Mouse (Mus musculus) induced T-regulatory cell, adult 2 months (primary cell): ENCODE data around the gene Brf1.

ENCODE experiments used
- DNase-seq: peaks from one replicate; pipeline ENCODE4 v3.0.0-alpha.2; 2012; ENCODE audit warnings: low read depth

The Brf1 gene

GRCm38 (mm10) chr12:112976371-112977073 is 24.0 kb downstream of the Brf1 start, which contains the start of gene Btbd6:
Btbd6 (plus strand) TSS chr12:112976482.
- DNase-seq: peak; percentile 97

DNA sequence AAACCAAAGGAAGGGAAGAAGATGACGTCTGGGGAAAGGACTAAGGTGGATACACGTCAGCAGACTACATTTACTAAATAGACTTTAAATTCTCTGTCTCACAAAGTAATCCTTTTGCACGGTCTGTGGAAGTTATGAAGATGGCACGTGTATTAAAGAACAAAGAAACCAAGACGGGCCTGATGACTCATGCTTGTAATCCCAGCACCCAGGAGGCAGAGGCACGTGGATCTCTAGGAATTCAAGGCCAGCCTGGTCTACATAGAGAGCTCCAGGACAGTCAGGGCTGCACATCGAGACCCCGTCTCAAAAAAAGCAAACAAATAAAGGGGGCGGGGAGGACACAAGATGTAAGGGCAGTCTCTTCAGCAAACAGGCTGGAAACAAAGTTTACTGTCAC is 25.8 kb downstream of the Brf1 start:
- DNase-seq: no peak

- DNase-seq: no peak
Measured at GRCm38 (mm10) chr12:112969616-112970015, 30.9 kb downstream of the Brf1 start.

DNA sequence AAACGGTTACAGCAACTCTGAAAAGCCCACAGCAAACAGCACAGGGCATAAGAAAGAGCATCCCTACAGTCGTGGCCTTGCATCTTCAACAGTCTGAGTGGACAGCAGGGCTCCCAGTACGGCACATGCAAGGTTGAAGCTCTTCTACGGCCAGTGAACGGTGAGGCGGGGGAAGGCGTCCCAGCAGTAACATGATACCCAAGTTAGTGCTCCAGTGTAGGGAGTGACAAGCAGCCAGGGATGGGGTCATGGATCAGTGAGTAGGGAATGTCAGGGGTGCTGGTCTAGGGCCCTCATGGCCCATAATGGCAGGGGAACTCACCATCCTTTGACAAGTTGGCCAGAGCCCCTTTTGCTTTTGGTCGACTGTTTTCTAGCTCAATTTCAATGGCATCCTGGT is 31.6 kb downstream of the Brf1 start:
- no peak for DNase-seq

DNA sequence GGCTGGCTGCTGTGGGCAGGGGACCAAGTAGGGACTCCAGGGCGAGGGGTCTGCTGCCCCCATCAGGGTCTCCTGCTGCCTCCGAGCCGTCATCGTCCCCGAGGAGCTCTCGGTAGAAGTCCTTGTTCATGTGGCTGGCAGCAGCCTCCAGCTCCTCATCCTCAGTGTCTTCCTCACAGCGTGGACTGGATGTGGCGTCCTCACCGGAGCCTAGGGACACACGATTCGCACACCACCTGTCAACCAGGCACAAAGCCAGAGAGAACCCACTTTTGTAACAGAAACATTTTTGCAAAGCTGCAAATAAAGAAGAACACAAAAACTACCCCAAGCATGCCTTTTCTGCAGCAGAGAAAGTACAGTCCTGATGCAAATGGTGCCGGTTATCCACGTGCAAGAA is 34.7 kb downstream of the Brf1 start:
- DNase-seq: no peak

DNA sequence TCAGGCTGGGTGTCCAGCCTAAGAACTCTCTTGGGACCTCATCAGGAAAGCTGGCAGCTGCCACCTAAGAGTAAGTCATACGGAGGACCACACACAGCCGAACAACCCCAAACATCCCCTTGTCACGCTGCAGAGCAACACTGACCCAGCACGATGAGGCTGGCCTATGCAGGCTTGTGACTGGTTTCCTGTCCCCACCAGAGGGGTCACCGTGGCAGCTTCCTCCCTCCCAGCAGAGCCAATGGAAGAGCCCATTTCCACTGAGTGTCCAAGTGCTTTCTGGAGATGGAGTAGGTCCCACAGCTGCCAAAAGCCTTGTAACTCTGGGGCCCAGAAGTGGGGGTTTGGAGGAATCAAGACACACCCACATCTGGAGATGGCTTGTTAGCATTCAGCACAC is 38.6 kb downstream of the Brf1 start:
- no peak for DNase-seq

- no peak for DNase-seq
Measured at GRCm38 (mm10) chr12:112961428-112961827, 39.1 kb downstream of the Brf1 start.

- DNase-seq: peak; percentile 69
Measured at GRCm38 (mm10) chr12:112959421-112959820, 41.1 kb downstream of the Brf1 start.

DNA sequence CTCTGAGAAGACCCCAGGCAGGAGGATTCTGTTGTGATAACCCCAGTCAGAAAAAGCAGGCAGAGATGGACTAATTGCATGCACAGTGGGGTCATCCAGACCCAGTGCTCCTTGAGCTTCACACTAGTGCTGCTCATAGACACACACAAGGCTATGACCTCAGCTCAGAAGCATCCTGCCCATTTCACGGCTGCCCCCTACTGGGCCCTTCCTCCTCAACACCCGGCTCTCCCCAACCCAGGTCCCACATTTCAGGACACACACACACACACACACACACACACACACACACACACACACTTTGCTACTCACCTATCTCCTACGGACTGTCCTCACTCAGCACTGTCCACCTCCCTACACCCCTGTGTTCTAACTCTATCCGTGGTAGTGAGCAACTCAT is 42.2 kb downstream of the Brf1 start:
- DNase-seq: peak; percentile 68

DNA sequence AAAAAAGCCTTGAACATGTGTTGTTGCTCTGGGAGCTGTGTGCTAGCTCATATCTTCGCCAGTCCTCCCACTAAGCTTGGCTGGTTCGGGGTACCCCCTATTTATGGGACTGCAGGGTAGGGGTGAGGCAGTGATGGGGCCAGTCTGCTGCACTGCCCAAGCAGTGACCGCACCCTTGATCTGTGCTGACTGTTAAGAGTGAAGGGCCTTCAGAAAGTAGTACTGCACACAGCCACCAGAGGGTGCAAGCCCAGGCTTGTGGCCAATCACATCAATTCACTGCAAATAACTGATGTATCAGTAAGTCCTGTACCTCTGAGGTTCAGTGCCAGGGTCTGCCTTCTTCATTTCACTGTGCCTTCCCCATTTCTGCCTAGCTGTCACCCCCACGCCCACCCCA is 44.7 kb downstream of the Brf1 start:
- DNase-seq: peak; percentile 84

DNA sequence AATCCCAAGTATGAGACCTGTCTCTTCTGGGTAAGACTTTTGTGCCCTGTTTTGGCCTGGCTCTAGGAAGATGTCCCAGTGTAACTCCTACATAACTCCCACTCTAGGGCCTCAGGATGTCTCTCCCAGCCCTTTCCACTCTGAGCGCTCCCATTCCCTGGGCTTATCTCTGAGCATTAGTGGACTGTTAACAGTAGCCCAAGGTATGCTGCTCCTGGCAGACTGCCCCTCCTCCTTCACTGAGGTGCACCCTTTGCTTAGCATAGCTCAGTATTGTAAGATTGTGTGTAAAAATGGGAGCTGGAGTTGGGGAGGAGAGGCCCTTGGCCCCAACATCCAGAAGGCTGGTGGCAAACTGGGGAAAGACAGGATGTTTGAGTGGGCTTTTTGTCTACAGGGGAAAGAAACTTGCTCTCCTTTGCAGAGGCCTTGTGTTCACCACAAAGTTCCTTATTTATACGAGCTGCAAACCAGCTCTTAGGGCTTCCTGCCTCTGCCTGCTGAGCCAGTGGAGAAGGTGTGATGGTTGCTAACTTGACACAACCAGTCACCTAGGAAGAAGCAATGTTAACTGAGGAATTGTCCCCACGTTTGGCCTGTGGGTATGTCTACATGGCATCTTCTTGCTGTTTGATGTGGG is 47.5 kb downstream of the Brf1 start:
- no peak for DNase-seq

DNA sequence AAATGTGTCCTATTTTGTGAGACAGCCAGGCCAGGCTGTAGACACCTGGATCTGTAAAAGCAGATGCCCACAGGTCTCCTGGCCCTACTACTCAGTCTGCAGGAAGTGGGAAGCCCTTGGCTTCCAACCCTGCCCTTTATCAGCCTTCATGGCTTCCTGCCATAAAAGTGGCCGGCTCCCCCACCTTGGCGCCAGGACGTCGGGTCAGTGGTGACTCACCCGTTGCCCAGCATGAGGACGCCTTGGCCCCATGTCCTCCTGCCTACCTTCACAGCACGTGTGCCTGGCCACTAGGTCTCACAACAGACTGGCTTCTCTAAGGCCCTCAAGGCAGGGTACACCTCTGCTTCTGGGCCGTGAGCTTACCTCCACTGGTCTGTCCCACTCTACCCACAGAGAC is 48.1 kb downstream of the Brf1 start:
- no peak for DNase-seq

- DNase-seq: no peak
Measured at GRCm38 (mm10) chr12:112951150-112951842, 49.2 kb downstream of the Brf1 start.

- no peak for DNase-seq
Measured at GRCm38 (mm10) chr12:112950761-112951129, 49.8 kb downstream of the Brf1 start.

DNA sequence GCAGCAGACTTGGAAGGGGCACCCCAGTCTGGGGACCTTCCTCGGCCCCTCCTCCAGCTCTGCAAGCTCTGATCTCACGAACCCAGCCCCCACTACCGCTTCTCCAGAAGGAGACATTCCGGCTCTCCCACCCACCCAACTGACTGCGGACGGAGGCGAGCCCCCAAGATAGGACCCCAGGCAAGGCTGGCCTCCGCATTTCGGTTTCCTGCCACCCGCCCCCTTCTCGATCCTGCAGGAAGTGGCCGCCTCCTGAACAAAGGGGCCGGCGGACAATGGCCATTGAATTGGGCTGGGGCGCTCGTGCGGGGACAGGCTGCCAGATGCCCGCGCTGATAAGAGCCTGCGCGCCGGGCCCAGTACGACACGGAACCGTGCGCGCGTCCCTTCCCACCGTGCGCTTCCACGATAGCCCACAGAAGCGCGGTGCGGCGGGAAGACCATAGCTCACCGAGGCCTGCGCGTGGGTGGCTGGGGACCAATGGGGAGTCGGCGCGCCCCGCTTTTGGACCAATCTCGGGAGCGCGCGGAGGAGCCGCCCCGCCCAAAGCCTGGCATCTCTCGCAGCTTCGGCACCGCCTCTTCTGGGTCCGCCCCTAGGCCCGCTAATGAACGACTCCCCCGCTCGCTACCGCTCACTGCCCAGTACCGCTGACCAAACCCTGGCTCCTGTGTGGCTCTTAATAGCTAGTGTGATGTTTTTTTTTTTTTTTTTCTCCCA is 50.3 kb downstream of the Brf1 start:
- peak; percentile 92 for DNase-seq

GRCm38 (mm10) chr12:112947307-112947706 is 53.2 kb downstream of the Brf1 start:
- DNase-seq: peak; percentile 77

GRCm38 (mm10) chr12:112943669-112944068 is 56.8 kb downstream of the Brf1 start:
- DNase-seq: no peak

- DNase-seq: peak; percentile 88
Measured at GRCm38 (mm10) chr12:112941776-112942713, 58.5 kb downstream of the Brf1 start, which contains the start of gene Nudt14. Nudt14 (minus strand) TSS chr12:112942124.

- DNase-seq: no peak
Measured at GRCm38 (mm10) chr12:112941156-112941775, 59.2 kb downstream of the Brf1 start.

- no peak for DNase-seq
Measured at GRCm38 (mm10) chr12:112940710-112941109, 59.8 kb downstream of the Brf1 start.

GRCm38 (mm10) chr12:112940238-112940637 is 60.3 kb downstream of the Brf1 start:
- no peak for DNase-seq
